Mouse (Mus musculus) inflammation-experienced regulatory T-cells, adult 16 weeks (primary cell): ENCODE data around the gene Mccc2. TPM values are rescaled to one million over a fixed set of nuclear protein-coding genes. Genes with fewer than 3 reads are reported as not detected.

Experiments
- polyA plus RNA-seq: library from polyadenylated mRNA; unstranded; fragments of 100-300 nt; shearing (Covaris generic); gene quantifications from one replicate; pipeline ENCODE4 v1.2.1, GENCODE M21; 2017

The Mccc2 gene
- 17.9 TPM for polyA plus RNA-seq

DNA sequence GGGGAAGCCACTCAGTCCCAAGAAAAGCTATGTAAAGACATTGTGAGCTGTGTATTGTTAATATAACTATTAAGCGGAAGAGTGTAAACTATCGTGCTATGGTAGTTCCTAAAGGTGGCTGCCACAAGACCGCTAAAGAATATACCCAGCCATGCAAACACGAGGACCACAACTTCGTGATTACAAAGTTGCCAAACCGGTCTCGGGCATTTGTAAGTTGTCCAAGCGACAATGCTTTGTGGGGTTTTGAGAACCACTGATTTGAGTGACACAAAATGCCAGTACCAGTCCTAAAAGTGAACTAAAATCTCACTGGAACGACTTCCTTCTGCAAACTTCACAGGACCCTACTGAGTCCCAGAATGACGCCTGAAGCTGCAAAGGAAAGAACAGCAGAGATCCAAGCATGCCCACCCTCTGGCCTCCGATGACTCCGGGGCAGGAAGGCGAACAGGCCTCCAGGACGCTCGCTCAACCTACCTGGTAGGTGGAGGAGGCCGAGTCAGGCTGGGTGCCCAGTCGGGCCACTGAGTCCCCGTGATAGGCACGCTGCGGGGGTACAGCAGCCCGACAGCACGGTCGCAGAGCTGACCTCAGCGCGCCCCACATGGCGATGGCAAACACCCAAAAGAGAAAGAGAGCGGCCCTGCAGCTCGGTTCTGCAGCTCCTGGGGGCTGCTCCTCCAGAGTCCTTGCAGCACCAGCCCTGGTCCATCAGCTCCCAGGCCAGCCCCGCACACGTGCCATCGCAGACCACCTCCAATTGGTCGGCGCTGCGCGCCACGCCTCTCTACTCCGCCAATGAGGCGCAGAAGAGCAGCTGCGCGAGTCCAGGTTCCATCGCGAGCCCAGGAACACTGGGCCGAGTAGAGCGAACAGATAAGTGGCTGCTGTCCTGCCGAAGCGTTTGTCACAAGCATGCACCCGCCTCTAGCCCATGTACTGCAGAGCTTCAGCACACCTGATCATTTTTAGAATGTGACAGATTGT is at the start of gene Mccc2:
Mccc2 (minus strand) TSS at position 734 of the 990 bp plus-strand sequence.

GRCm38 (mm10) chr13:99900965-99901364 is 114.5 kb downstream of the Mccc2 start, which contains the start of gene Cartpt:
Gene Cartpt (minus strand): TSS chr13:99901091.

Other genes starting within 250 kb of the Mccc2 start
- gene Cartpt, start 114.5 kb downstream of the Mccc2 start, polyA plus RNA-seq: not detected
- 70.3 TPM for gene Bdp1, start 88.4 kb upstream of the Mccc2 start, polyA plus RNA-seq
- 4.5 TPM for gene Serf1, start 92.4 kb upstream of the Mccc2 start, polyA plus RNA-seq
- 45.7 TPM for gene Smn1, start 109.2 kb upstream of the Mccc2 start, polyA plus RNA-seq
- 13.6 TPM for gene Naip2, start 186.5 kb upstream of the Mccc2 start, polyA plus RNA-seq
- 32.0 TPM for gene Naip5, start 230.7 kb upstream of the Mccc2 start, polyA plus RNA-seq